Mouse (Mus musculus) 3134 (cell line): ENCODE data around the gene Gm42372.

Source experiments
- DNase-seq: peaks from one replicate; pipeline ENCODE4 v3.0.0-alpha.2; 2011; ENCODE audit warnings: low spot score; ENCODE audit not compliant: insufficient read length; ENCODE audit errors: extremely low read depth

Gm42372 gene

GRCm38 (mm10) chr7:17027588-17028343 lies 44.9 kb downstream of the Gm42372 start, which contains the start of gene Ppp5c:
Ppp5c (minus strand) TSS chr7:17027924.
- peak; percentile 92 for DNase-seq

- no peak for DNase-seq
These were observed 46.0 kb downstream of the Gm42372 start for GRCm38 (mm10) chr7:17028923-17029322.

GRCm38 (mm10) chr7:17030239-17030638 lies 47.4 kb downstream of the Gm42372 start:
- DNase-seq: no peak
